Mouse (Mus musculus): Measurements from ENCODE around the gene Cox6b1. TPM values are rescaled to one million over a fixed set of nuclear protein-coding genes. Genes with fewer than 3 reads are reported as not detected.

Cox6b1 gene
- polyA plus RNA-seq, 1 experiment, result 1,108 TPM

GRCm38 (mm10) chr7:30604944-30605343, 21.0 kb downstream of the Cox6b1 start:
- Histone ChIP-seq H3K27me3 (ENCODE audit: control insufficient read depth, insufficient read depth, insufficient read length) (peaks cover 7% of the 10 kb centered on the region), H3K36me3 (ENCODE audit: control insufficient read depth, insufficient read depth) (no peaks in the 10 kb centered on the region), H3K4me2 (ENCODE audit: low read depth) (no peak overlapping the region), H3K79me2 (ENCODE audit: control insufficient read depth, insufficient read depth) (no peaks in the 10 kb centered on the region), H3ac (ENCODE audit: control insufficient read depth, insufficient read length) (no peak overlapping the region), H3K4me3 (no peak overlapping the region)
- TF ChIP-seq MYOD1 (IDR thresholded peaks at IDR 0.05; ENCODE audit: control insufficient read depth in 1 of 3, insufficient read length in 2 of 3, low read depth in 2 of 3) (no peak), TCF12 (IDR thresholded peaks at IDR 0.05; ENCODE audit: insufficient read depth, poor library complexity, severe bottlenecking) (no peak), POLR2A (IDR thresholded peaks at IDR 0.05; ENCODE audit: insufficient read length, low read depth) (no peak), TCF3 (IDR thresholded peaks at IDR 0.05; ENCODE audit: insufficient read length, low read depth) (no peak), MYOG (IDR thresholded peaks at IDR 0.05; ENCODE audit: control insufficient read depth in 1 of 3, insufficient read depth in 1 of 3, insufficient read length in 2 of 3, low read depth in 2 of 3) (no peak), MAX (IDR thresholded peaks at IDR 0.05; ENCODE audit: low read depth) (no peak), POLR2AphosphoS2 (IDR thresholded peaks at IDR 0.05; ENCODE audit: insufficient read length, low read depth) (no peak), REST (IDR thresholded peaks at IDR 0.05; ENCODE audit: insufficient read depth, insufficient read length) (no peak), CEBPB (IDR thresholded peaks at IDR 0.05; ENCODE audit: insufficient read depth, poor library complexity, severe bottlenecking) (no peak), SRF (IDR thresholded peaks at IDR 0.05; ENCODE audit: control insufficient read depth, insufficient read length, low read depth) (no peak), E2F4 (IDR thresholded peaks at IDR 0.05; ENCODE audit: insufficient read depth) (no peak)

- H3K36me3 ChIP-seq (ENCODE audit: control insufficient read depth, insufficient read depth), result no peaks in the 10 kb centered on the region
- TF ChIP-seq E2F4 (IDR thresholded peaks at IDR 0.05; ENCODE audit: insufficient read depth) (no peak), SRF (IDR thresholded peaks at IDR 0.05; ENCODE audit: control insufficient read depth, insufficient read length, low read depth) (no peak), TCF3 (IDR thresholded peaks at IDR 0.05; ENCODE audit: insufficient read length, low read depth) (no peak), MYOD1 (IDR thresholded peaks at IDR 0.05; ENCODE audit: control insufficient read depth in 1 of 3, insufficient read length in 2 of 3, low read depth in 2 of 3) (no peak), POLR2A (IDR thresholded peaks at IDR 0.05; ENCODE audit: insufficient read length, low read depth) (no peak), CEBPB (IDR thresholded peaks at IDR 0.05; ENCODE audit: insufficient read depth, poor library complexity, severe bottlenecking) (no peak), USF1 (IDR thresholded peaks at IDR 0.05; ENCODE audit: low read depth) (no peak), TCF12 (IDR thresholded peaks at IDR 0.05; ENCODE audit: insufficient read depth, poor library complexity, severe bottlenecking) (no peak), MAX (IDR thresholded peaks at IDR 0.05; ENCODE audit: low read depth) (no peak), REST (IDR thresholded peaks at IDR 0.05; ENCODE audit: insufficient read depth, insufficient read length) (no peak), POLR2AphosphoS2 (IDR thresholded peaks at IDR 0.05; ENCODE audit: insufficient read length, low read depth) (no peak), MYOG (IDR thresholded peaks at IDR 0.05; ENCODE audit: control insufficient read depth in 1 of 3, insufficient read depth in 1 of 3, insufficient read length in 2 of 3, low read depth in 2 of 3) (no peak)
These were observed 21.5 kb downstream of the Cox6b1 start for GRCm38 (mm10) chr7:30604424-30604823.

GRCm38 (mm10) chr7:30602583-30602982, 23.4 kb downstream of the Cox6b1 start:
- Histone ChIP-seq H3K27me3 (ENCODE audit: control insufficient read depth, insufficient read depth, insufficient read length) (peaks cover 25% of the 10 kb centered on the region), H3K4me2 (ENCODE audit: low read depth) (no peak overlapping the region), H3K79me2 (ENCODE audit: control insufficient read depth, insufficient read depth) (no peaks in the 10 kb centered on the region), H3K4me3 (no peak overlapping the region), H3ac (ENCODE audit: control insufficient read depth, insufficient read length) (no peak overlapping the region), H3K36me3 (ENCODE audit: control insufficient read depth, insufficient read depth) (no peaks in the 10 kb centered on the region)
- TF ChIP-seq E2F4 (IDR thresholded peaks at IDR 0.05; ENCODE audit: insufficient read depth), result no peak
- TF ChIP-seq POLR2A (IDR thresholded peaks at IDR 0.05; ENCODE audit: insufficient read length, low read depth), result no peak
- no peak for TF ChIP-seq MYOD1 (IDR thresholded peaks at IDR 0.05; ENCODE audit: control insufficient read depth in 1 of 3, insufficient read length in 2 of 3, low read depth in 2 of 3)
- no peak for TF ChIP-seq MYOG (IDR thresholded peaks at IDR 0.05; ENCODE audit: control insufficient read depth in 1 of 3, insufficient read depth in 1 of 3, insufficient read length in 2 of 3, low read depth in 2 of 3)

More at GRCm38 (mm10) chr7:30604424-30604823, 21.5 kb downstream of the Cox6b1 start:
- Histone ChIP-seq H3K4me3 (no peak overlapping the region), H3K4me2 (ENCODE audit: low read depth) (no peak overlapping the region), H3ac (ENCODE audit: control insufficient read depth, insufficient read length) (no peak overlapping the region), H3K27me3 (ENCODE audit: control insufficient read depth, insufficient read depth, insufficient read length) (peaks cover 10% of the 10 kb centered on the region), H3K79me2 (ENCODE audit: control insufficient read depth, insufficient read depth) (no peaks in the 10 kb centered on the region)

GRCm38 (mm10) chr7:30600651-30601050, 25.3 kb downstream of the Cox6b1 start:
- no peak overlapping the region for H3K4me3 ChIP-seq
- no peak for TF ChIP-seq E2F4 (IDR thresholded peaks at IDR 0.05; ENCODE audit: insufficient read depth)
- no peaks in the 10 kb centered on the region for H3K79me2 ChIP-seq (ENCODE audit: control insufficient read depth, insufficient read depth)
- H3K27me3 ChIP-seq (ENCODE audit: control insufficient read depth, insufficient read depth, insufficient read length), result peaks cover 39% of the 10 kb centered on the region
- no peak overlapping the region for H3ac ChIP-seq (ENCODE audit: control insufficient read depth, insufficient read length)
- no peaks in the 10 kb centered on the region for H3K36me3 ChIP-seq (ENCODE audit: control insufficient read depth, insufficient read depth)
- no peak overlapping the region for H3K4me2 ChIP-seq (ENCODE audit: low read depth)

- no peak overlapping the region for H3K4me2 ChIP-seq (ENCODE audit: low read depth)
- H3ac ChIP-seq (ENCODE audit: control insufficient read depth, insufficient read length), result no peak overlapping the region
- H3K79me2 ChIP-seq (ENCODE audit: control insufficient read depth, insufficient read depth), result no peaks in the 10 kb centered on the region
- H3K4me3 ChIP-seq, result no peak overlapping the region
- TF ChIP-seq MAX (IDR thresholded peaks at IDR 0.05; ENCODE audit: low read depth) (no peak), TCF3 (IDR thresholded peaks at IDR 0.05; ENCODE audit: insufficient read length, low read depth) (no peak), E2F4 (IDR thresholded peaks at IDR 0.05; ENCODE audit: insufficient read depth) (no peak), POLR2A (IDR thresholded peaks at IDR 0.05; ENCODE audit: insufficient read length, low read depth) (no peak), REST (IDR thresholded peaks at IDR 0.05; ENCODE audit: insufficient read depth, insufficient read length) (no peak), MYOG (IDR thresholded peaks at IDR 0.05; ENCODE audit: control insufficient read depth in 1 of 3, insufficient read depth in 1 of 3, insufficient read length in 2 of 3, low read depth in 2 of 3) (no peak), USF1 (IDR thresholded peaks at IDR 0.05; ENCODE audit: low read depth) (no peak), MYOD1 (IDR thresholded peaks at IDR 0.05; ENCODE audit: control insufficient read depth in 1 of 3, insufficient read length in 2 of 3, low read depth in 2 of 3) (no peak), CEBPB (IDR thresholded peaks at IDR 0.05; ENCODE audit: insufficient read depth, poor library complexity, severe bottlenecking) (no peak), SRF (IDR thresholded peaks at IDR 0.05; ENCODE audit: control insufficient read depth, insufficient read length, low read depth) (no peak), TCF12 (IDR thresholded peaks at IDR 0.05; ENCODE audit: insufficient read depth, poor library complexity, severe bottlenecking) (no peak), POLR2AphosphoS2 (IDR thresholded peaks at IDR 0.05; ENCODE audit: insufficient read length, low read depth) (no peak)
- peaks cover 46% of the 10 kb centered on the region for H3K27me3 ChIP-seq (ENCODE audit: control insufficient read depth, insufficient read depth, insufficient read length)
- H3K36me3 ChIP-seq (ENCODE audit: control insufficient read depth, insufficient read depth), result no peaks in the 10 kb centered on the region
These were observed 26.0 kb downstream of the Cox6b1 start for GRCm38 (mm10) chr7:30599933-30600353.
